Mouse (Mus musculus) hindbrain, embryonic 16.5 days (tissue): ENCODE measurements around the gene Zfp239. TPM values are rescaled to one million over a fixed set of nuclear protein-coding genes. Genes with fewer than 3 reads are reported as not detected.

ENCODE experiments used
- ATAC-seq: fragments of 200-750 bp; cut with Nextera tagmentation; 2 replicates; pipeline ENCODE4 v1.8.0; 2017; ENCODE audit warnings: moderate TSS enrichment, moderate library complexity
- H3K27ac ChIP-seq: fragments of 300-500 bp; sonication (generic); 2 replicates; pipeline ENCODE4 v1.5.1; 2014; ENCODE audit warnings: low read depth, mild to moderate bottlenecking, control low read depth, low read length, moderate library complexity
- H3K27me3 ChIP-seq: fragments of 300-500 bp; sonication (generic); replicated peaks from 2 replicates; pipeline ENCODE4 v1.6.1; 2014; ENCODE audit warnings: low read length; ENCODE audit not compliant: control insufficient read depth, insufficient read depth
- H3K36me3 ChIP-seq: fragments of 300-500 bp; sonication (generic); 2 replicates; pipeline ENCODE4 v1.6.1; 2014; ENCODE audit warnings: mild to moderate bottlenecking, low read length, moderate library complexity, mixed read lengths; ENCODE audit not compliant: control insufficient read depth, insufficient read depth
- H3K4me1 ChIP-seq: fragments of 300-500 bp; sonication (generic); 2 replicates; pipeline ENCODE4 v1.6.1; 2014; ENCODE audit warnings: low read depth, low read length; ENCODE audit not compliant: control insufficient read depth, insufficient read depth
- H3K4me2 ChIP-seq: fragments of 300-500 bp; sonication (generic); 2 replicates; pipeline ENCODE4 v1.6.1; 2014; ENCODE audit warnings: mild to moderate bottlenecking, low read length, control low read depth, moderate library complexity
- H3K4me3 ChIP-seq: fragments of 300-500 bp; sonication (generic); 2 replicates; pipeline ENCODE4 v1.5.1; 2014; ENCODE audit warnings: mild to moderate bottlenecking, low read length, control low read depth, moderate library complexity
- H3K9ac ChIP-seq: fragments of 300-500 bp; sonication (generic); 2 replicates; pipeline ENCODE4 v1.6.1; 2014; ENCODE audit warnings: low read depth, mild to moderate bottlenecking, control low read depth, low read length, moderate library complexity
- H3K9me3 ChIP-seq: fragments of 300-500 bp; sonication (generic); 2 replicates; pipeline ENCODE4 v1.6.1; 2014; ENCODE audit warnings: mild to moderate bottlenecking, low read length, moderate library complexity; ENCODE audit not compliant: control insufficient read depth
- WGBS: fragments of 180-500 bp; shearing (Covaris S2); extraction: QIAGEN DNeasy Blood & Tissue Kit; methylation state at CpG from one replicate; pipeline ENCODE4 v1.1.7; 2014; 5-methylcytosine and 5-hydroxymethylcytosine counted together
- polyA plus RNA-seq: library from polyadenylated mRNA; unstranded; fragments of >200 nt; fragmentation: Nextera tagmentation; extraction: Ambion mirVana; gene quantifications from 2 replicates; pipeline ENCODE4 v1.2.1, GENCODE M21; 2015

The Zfp239 gene
- polyA plus RNA-seq, 1 experiment from 2014 or later: 18.3 TPM

DNA sequence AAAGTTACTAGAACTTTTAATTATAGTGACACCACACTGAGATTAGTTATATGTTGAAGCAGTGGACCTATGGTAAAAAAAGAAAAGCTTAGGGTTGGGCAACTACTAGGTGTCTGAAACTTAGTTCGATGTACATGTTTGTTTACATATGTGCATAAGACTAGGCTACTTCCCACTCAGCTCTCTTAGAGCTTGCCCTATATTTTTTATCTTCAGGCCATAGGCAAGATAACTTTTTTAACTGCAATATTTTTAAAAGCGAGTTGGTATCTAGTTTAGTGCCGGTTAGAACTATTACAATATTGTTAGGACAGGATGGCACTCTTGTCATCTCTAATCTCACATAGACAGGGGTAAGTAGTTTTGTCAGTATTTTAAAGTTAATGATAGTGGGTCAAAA, 60.1 kb downstream of the Zfp239 start:
- no peak overlapping the region for H3K4me2 ChIP-seq
- no peaks in the 10 kb centered on the region for H3K27me3 ChIP-seq
- no peak overlapping the region for H3K9ac ChIP-seq
- no peak overlapping the region for H3K4me3 ChIP-seq
- H3K36me3 ChIP-seq: 0 out of 2 replicates have a peak, but pooled peaks cover 7% of the 10 kb centered on the region
- no peak for ATAC-seq
- no peaks in the 10 kb centered on the region for H3K9me3 ChIP-seq
- 98% methylated on average over 3 of the region's 3 CpGs for WGBS
- H3K27ac ChIP-seq: no peak overlapping the region
- peaks cover 10% of the 10 kb centered on the region for H3K4me1 ChIP-seq

Other genes with a start within 250 kb of the Zfp239 start
- 130 and 137 TPM in 2 replicates for gene Zfp637, start 20.9 kb upstream of the Zfp239 start, polyA plus RNA-seq
- 250 and 271 TPM in 2 replicates for gene Hnrnpf, start 38.2 kb downstream of the Zfp239 start, polyA plus RNA-seq
- 1.7 and 2.5 TPM in 2 replicates for gene Fxyd4, start 75.6 kb downstream of the Zfp239 start, polyA plus RNA-seq
- 5.7 and 6.5 TPM in 2 replicates for gene Rasgef1a, start 149.3 kb downstream of the Zfp239 start, polyA plus RNA-seq